Mouse (Mus musculus) adrenal gland, postnatal 14 days (tissue): ENCODE measurements at regions not wholly inside any gene's neighbourhood (a gene's known extent, or its start where the extent isn't known, plus 50 kb on each side); places are given as distances from the start of the nearest gene placed in this dataset.

Experiments
- DNase-seq: peaks from one replicate; pipeline ENCODE4 v3.0.0; 2021; ENCODE audit warnings: mixed read lengths

DNA sequence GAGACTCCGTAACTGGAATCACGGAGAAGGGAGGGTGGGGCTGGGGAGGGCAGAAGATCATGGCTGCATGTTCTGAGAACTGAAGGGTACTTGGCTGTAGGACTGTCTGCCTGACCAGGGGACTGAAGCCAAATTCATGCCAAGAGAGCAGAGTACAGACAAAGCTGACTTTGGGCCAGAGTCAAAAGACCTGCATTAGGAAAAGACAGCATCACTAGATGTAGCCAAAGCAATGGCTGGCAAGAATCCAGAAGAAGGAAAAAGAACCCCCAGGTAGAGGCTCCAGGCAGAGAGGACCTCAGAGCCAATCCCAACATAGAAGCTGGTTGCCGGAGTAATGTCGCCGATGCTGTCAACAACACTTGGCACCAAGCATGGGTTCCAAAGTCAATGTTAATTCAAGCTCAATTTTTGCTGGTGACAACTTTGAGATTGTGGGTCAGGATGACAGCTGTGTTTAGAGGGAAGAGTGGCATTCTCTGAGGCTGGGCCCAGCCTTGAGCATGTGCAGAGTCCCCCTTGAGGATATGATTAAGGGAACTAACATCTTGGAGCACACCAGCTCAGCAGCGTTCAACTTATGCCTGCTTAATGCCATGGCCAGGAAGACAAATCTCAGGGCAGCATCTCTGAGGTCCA, 124.7 kb downstream of the Erv3 start:
- DNase-seq, result no peak

DNA sequence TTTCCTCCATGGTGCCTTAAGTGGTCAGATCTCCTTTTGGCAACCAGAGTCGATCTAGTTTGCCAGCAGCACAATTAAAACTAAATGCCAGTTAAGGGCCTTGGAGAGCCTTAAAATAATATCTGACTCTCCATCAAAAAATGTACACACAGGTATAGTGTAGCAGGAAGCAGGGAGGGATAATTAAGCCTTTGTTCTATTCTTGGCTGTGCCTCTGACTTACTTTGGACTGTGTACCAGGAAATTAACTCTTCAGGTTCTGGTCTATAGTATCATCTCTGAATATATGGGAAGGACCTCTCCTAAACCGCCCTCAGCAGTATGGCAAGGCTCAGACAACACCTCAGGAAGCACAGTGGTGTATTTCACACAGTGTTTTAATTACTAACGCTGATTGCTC, 133.0 kb downstream of the Erv3 start:
- no peak for DNase-seq

DNA sequence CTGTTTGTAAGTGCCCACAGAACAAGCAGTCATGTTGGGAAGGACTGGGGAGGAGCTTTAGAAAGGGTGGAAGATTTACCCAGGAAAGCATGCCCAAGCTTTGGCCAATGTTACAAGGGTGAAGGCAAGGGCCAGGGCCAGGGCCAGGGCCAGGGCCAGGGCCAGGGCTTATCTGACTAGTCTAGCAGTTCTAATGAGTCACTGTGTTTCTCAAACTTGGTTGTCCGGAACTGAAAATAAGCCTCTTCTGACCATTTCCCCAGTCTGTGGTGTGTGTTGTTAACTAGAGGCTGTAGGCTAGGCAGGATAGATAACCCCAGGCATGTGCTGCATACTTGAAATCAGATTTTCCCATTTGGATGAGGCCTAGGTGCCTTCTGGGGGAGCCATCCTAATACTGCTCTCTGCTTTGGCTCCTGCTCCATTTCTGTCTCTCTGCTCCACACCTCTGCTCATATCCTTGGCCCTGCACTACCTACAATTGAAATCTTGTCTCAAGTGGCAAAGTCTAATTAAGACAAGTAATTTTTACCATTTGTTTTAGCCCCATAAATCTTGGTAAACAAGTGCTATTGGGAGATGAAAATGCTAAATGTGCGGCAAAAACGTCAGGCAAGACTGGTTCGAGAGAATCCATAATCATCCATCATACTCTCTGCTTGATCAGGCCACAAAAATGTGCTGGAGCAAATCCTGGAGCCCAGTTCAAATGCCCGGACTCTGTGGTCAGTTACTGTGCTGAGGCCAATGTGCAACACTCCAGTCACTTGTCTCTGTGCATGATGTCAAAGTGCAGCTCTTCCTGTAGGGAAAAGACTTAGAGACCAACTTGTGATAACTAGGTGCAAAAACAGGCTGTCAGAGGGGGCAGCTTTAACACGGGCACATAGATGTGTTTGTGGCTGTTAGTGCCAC, 137.7 kb downstream of the Erv3 start:
- peak; percentile 59 for DNase-seq

DNA sequence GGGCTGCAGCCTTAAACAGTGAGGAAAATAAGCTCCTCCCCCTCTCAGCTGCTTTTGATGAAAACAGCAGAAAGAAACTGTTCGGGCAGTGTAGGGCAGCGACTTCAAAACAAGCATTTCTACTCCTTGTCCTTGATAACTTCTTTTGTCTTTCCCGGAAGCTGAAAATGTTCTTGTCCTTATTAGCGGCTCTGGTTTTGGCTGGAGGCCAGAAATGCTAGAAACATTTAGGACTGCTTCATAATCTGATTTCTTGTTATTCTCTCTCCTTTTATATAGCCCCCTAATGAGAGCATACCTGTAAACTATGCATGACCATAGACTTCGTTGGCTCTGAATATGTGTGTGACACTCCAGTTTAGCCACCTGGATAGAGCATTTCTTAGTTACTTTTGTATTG, 142.0 kb downstream of the Erv3 start:
- DNase-seq, result peak; percentile 15

DNA sequence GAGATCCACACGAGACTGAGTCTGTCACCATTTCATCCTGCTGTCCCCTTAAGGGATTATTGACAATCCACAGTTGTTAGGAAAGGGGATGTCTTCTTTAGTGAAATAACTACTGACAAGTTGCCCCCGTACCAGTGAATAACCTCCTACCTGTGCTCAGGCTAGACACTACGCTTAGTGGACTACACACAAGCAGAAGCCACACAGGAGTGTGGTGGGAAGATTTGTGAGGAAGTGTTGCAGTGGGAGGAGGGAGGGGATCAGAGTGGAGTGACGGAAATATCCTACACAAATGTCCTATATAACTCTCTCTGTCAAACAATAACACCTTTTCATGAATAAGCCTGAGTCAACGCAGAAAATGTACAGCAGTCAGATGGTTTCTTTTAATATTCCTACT, 142.7 kb downstream of the Erv3 start:
- no peak for DNase-seq

DNA sequence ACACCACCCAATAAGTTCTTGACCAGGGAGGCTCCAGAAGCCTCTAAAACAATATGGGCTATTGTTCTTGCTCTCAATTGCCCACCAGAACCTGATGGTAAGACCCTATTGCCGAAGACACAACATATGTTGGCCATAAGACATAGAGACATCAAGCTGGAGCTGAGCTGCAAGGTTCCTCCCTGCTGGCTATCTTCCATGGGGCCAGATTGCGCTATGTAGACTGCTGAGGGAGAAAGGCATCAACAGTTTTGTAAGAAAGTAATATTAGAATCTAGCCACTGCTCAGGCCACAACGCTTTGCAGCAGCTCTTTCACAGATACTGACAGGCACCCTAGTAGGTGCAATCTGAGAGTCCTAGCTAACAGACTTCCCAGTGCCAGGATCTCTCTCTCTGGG, 144.2 kb downstream of the Erv3 start:
- DNase-seq, result no peak

DNA sequence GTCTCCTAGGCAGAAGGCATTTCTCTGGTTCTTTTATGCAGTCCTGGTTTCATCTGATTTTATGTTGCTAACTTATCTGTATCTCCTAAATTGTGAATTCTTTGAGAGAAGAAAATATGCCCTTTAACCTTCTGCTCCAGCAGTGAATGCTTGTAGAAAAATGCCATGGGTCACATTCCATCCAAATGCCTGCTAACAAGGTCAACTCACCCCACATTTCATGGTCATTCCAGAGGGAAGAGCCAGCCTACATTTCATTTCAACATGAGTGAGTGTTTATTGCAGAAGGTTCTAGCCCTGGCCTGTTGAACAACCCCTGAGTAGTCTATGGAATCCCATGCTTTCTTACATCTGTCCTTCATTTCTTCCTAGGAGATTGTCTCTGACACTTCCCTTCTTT, 147.7 kb downstream of the Erv3 start:
- DNase-seq, result no peak

DNA sequence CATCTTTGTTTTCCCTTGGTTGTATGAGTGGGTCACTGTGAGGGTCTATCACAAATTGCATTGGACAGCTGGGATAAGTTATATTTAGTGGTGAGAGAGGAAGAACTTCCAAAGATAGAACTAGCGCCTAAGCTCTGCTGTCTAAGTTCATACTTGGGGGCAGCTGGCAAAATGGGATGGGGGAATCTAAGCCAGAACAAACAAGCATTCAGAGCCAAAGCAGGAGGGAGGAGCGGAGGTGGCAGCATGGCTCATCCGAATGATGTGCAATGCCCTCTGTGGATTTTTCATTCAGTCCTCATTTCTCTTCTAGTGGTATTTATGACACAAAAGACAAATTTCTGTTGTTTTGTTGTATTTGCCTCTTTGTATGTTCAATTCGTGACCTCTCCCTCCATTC, 144.5 kb upstream of the Adra1d start:
- no peak for DNase-seq

DNA sequence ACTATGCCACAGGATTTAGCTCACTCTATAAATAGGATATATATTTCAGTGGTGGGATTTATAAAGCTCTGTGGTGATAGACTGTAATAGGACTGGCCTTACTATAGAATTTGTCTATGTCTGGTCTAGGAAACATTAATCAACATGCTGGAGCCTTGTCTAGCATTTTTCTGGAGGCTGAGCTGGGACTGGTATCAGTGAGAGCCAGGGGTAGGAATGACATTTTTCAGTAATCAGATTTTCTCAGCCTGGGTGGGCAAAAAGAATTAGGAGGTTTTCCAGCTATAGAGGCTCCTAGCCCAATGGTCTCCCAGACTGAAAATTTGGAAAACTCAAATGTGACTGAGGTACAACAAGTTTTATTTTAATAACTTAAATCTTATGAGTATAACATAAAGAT, 142.3 kb upstream of the Adra1d start:
- no peak for DNase-seq

DNA sequence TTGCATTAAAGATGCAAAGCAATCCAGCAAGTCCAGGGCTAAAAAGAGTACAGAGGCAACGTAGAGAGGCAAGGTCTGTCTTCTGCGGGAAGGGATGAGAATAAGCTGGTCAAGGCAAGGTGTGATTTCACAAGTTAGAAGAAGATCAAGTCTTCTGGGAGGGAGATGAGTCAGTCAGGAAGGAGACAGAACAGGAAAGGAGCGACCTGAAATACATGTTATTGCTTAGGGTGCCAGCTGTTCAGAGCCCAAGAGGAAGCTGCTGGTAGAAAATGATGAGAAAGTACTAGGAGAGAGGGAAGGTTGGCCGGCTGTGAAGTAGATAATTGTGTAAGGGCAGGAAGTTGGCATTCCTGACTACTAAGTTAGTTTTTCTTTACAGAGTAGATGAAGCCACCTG, 140.1 kb upstream of the Adra1d start:
- DNase-seq, result no peak

DNA sequence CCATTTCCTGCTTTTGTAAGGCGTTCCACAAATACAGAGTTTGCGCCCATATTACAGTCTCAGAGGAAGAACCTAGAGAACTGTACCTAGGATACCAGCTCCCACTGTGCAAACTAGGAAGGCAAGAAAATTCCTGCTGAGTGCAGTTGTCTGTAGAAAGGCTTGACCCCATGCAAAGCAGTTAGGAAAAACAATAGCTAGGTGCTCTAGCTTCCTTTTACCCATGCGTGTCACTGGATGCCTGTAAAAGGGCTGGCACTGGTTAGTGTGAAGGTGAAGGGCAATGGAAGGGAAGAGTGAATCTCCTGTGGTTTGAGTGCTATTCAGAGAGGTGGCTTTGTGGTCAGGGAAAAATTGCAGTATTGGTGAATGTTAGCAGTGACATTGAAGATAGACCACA, 137.7 kb upstream of the Adra1d start:
- no peak for DNase-seq

DNA sequence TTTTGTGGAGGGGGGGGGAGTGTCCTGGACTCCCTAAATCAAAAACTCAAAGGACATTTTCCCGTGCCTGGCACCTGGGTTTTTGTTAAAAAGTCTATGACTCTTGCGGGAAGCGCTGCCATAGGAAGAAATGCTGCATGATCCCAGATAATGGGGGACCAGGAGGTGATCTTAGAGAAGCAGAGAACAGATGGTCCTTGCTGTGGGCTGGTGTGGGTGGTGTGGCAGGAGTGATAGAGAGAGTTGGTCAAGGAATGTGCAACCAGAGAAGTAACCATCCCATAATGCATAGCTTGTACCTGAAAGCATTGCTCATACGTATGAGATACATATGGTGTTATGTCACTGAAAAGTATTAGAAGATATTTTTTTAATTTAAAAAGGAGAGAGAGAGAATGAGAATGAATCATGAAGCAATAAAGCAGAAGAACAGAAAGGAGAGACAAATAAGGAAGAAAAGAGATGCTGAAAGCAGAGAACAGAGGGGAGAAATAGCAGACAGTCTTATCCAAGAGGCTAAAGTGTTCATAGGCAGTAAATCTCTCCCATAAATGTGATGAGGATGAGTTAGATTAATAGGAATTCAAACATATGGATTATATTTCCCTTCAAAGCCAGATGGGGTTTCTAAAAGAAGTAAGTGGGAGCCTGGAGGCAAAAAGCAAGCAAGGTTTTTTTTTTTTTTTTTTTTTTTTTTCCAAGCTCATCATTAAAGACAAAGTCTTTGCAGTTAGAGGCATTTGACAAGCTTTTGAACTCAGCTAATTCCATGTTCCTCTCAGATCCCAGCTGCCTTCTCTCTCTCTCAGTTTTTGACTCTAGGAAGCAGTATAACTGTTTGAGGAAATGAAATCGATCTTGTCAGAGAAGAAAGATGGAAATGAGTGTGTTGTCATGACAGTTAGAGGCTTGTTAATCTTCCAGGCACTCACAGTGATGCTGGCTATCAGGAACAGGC, 136.2 kb upstream of the Adra1d start:
- no peak for DNase-seq

DNA sequence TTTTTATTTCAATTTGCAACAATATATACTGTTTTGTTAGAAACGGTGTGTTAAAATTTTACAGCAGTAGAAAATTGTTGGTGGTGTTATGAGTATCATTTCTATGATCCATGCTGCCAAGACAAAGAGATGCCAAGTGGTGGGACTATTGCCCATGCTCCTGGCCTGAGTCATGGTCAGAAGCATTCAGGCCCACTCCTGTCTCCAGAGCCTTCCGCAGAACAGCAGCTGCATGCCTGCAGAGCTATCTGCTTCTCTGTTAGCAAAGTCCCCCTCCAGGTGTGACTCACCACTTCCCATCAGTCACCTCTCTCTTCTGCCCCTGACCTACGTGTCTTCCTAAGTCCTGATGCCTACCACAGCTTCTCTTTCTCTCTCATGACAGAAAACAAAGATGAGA, 134.2 kb upstream of the Adra1d start:
- DNase-seq, result peak; percentile 19

DNA sequence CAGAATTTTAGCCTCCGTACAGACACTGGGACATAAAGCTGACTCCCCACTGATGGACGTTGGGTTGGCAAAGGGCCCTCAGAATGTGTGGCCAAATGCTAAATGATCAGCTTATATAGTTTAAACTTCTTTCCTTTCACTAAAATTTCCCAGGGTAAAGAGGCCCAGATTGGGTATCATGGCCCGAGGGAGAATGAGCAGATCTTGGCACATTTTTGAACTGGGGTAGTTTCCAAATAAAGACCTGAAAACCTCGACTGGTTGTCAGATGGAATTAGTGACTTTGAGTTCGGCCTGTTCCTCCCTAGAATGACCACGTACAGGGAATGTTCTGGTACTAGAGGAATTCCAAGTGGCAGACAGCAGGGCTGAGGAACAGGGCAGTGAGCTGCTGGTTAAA, 127.9 kb upstream of the Adra1d start:
- no peak for DNase-seq

DNA sequence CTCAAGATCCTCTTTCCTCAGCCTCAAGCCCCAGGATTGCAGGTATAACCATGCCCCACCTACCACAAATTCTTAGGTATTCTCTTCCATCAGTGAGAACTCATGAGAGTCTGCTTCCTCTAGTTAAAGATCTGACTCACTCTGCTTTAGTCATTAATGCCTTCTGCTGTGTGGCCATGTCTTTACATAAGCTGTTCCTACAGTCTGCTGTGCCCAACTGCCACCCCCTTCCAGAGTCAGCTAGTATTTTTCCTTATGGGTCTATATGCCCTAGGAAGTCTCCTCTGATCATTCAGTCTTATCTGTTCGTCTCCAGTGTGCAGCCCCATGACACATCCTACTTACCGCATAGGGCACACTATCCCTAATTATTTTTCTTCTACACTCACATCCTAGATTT, 126.2 kb upstream of the Adra1d start:
- no peak for DNase-seq

DNA sequence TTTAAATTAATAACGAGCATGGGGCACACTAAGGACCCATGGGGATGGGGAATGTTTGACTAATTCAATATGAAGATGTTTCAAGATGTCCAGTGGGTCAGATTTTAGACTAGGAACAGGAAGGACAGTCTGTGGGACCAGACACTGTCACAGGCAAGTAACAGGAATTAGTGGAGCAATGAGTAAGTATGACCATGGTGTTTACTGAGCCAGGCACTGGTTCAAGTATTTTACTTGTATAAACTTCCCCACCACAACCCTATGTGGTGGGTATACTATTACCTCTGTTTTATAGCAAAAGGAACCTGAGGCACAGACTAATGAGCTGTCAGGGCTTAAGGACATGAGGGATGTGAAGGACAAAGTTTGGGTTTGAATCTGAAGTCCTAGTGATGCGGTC, 125.4 kb upstream of the Adra1d start:
- DNase-seq, result no peak

DNA sequence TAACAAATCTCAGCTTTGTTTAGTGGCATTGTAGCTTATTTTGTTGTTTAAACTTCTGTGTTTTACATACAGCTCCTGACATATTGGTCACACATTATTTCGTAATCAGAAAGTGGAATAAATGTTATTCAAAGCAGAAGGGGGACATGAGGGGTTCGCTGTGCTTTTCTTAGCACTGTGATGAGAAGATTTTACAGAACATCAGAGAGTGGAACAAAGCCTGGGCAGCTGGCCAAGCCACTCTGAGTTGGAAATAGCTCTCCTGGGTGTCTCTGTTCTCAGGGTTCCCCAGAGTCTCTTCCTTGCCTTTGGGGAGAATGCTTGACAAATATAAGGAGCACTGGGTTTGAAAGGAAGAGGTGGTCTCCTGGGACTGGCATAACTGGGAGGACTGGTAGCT, 124.7 kb upstream of the Adra1d start:
- peak; percentile 46 for DNase-seq

DNA sequence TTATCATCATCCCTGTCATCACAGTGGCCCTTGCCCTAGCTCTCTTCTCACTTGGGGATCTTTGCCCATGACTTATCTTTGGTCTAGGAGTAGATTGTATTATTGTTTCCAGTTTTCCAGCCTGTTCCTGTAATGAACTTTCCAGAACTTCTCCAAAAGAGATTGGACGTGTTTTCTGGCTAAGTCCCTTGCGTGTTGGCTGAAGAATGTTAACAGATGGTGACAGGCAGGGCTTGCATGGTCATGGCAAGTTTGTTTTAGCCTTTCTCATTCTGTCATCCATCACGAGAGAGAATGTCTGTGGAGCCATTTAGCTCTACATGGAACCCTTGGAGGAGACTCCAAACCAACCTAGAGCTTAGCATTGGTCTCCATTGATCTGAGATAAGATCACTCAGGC, 123.2 kb upstream of the Adra1d start:
- DNase-seq, result no peak

DNA sequence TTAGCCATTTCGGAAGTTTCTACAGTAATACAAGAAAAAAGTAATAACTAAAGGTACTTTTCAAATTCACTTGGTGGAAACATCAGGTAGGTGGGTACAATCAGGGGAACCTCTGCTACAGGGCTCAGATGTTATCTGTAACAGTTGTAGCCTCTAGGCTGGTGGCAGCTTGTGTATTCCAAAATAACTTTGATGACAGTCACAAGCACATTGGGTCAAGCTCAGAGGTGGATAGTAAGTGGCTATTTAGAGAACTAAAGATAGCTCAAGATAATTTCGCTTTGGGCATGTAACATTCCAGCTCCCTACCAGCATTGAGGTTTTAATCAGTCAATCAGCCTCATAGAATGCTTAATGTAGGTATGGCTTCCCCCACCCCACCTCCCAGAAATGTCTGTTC, 121.7 kb upstream of the Adra1d start:
- no peak for DNase-seq

DNA sequence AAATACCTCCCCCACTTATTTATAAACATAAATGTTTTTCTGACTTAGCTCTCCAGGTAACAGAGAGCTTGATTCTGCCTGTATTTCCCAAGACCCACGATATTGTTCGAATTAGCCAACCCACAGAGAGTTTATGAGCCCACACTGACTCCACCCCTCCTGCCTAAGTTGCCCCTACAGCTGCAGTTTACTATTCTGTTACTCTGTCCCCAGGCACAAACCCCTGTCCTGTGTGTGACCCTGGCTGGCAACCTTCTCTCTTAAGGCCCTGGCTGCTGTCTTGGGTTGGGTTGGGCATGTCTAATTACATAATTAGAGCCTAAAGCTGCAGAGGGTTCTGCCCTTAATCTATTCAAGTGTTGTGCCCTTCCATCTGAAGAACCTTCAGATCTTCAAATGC, 116.4 kb upstream of the Adra1d start:
- DNase-seq, result no peak

DNA sequence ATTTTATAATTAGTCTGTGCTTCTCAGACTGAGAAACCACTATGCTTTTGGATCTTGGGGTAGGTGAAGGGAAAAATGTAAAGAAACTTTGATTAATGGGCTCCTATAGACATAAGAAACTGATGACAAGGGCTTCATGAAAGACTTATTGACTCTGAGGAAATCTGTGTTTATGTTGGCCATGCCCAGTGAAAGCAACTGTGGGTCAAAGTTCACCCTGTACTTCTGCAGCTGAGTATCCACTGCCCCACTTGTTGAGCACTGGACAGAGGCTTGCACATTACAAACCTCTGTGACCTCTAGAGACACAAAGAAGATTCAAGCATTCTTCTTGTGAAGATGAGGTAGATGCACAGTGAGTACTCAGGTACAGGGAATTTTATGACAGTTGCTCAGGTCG, 114.7 kb upstream of the Adra1d start:
- no peak for DNase-seq

DNA sequence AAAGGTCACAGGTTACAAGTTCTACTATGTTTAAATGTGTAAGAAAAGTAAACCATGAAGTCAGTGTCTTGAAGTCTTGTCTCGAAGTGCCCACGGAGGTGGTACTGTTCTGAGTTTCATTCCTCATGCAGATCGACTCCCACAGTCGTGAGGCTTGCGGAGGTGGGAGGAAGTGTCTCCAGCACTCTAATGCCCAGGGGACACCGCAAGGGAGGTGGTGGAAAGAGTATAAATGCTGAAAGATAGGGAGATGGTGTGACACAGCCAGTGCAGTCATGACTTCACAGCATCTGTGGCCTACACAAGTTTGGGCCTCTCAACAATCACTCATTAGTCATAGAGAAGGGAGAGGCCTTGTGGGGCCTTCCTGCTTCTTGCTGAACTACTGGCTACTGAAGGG, 112.8 kb upstream of the Adra1d start:
- no peak for DNase-seq

DNA sequence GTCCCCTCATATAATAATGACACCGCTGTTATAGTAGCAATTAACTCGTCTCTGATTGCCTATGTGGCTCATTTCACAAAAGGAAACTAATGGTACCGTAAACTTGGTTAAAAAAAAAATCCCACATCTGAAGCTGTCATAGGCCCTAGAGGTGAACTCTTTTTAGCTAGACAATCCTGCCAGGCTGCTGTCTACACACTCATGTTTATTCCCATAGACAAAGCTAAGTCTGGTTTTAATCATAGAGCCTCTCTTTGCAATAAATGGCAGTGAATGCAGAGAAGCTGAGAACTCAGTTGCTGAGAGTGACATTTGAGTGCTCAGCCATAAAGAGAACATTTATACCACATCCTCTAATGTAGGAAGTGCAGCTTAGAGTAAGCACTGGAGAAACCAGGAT, 111.3 kb upstream of the Adra1d start:
- no peak for DNase-seq
